In genomic region chr10:44004221-44004751, GRCm38 (mm10) we compare ENCODE assay signal across 8 mouse cellular contexts.
DNase-seq lines count a peak whose midpoint lies in the region; ATAC-seq and TF ChIP-seq lines count a peak whose summit lies in the region.

No protein-coding gene starts in this region.

- no peaks in the 10 kb centered on the region for H3K36me3 ChIP-seq in ES-Bruce4 (ENCODE audit: control insufficient read depth, insufficient read depth, low read length, poor library complexity, severe bottlenecking)
- H3K36me3 ChIP-seq in hindbrain, embryonic 11.5 days (ENCODE audit: control insufficient read depth, insufficient read depth, low read length) = no peaks in the 10 kb centered on the region
- H3K36me3 ChIP-seq in limb, embryonic 12.5 days = no peaks in the 10 kb centered on the region
- H3K36me3 ChIP-seq in midbrain, embryonic 15.5 days (replicated peaks) = no peaks in the 10 kb centered on the region

- H3K4me1 ChIP-seq in ES-Bruce4 (ENCODE audit: control insufficient read depth, insufficient read depth, low read length) = no peaks in the 10 kb centered on the region
- no peaks in the 10 kb centered on the region; the same call in 1 of the 2 replicates for H3K4me1 ChIP-seq in embryonic fibroblast, embryonic 13.5 days (ENCODE audit: control insufficient read depth, insufficient read depth, low read length)
- H3K4me1 ChIP-seq in hindbrain, embryonic 11.5 days (replicated peaks; ENCODE audit: control insufficient read depth, insufficient read depth, low read length) = peaks cover 7% of the 10 kb centered on the region
- peaks cover 26% of the 10 kb centered on the region for H3K4me1 ChIP-seq in limb, embryonic 12.5 days (replicated peaks)
- H3K4me1 ChIP-seq in midbrain, embryonic 15.5 days = peaks cover 35% of the 10 kb centered on the region

- TF ChIP-seq EP300 in ES-Bruce4 (IDR thresholded peaks at IDR 0.05; ENCODE audit: insufficient read depth, low read depth, low read length) = no peak

- H3K4me3 ChIP-seq in ES-Bruce4 (ENCODE audit: low read depth, low read length) = peak overlapping the region; percentile 63
- H3K4me3 ChIP-seq in embryonic fibroblast, embryonic 13.5 days (ENCODE audit: insufficient read depth, low read length) = peak overlapping the region; percentile 52; the same call in 1 of the 2 replicates
- H3K4me3 ChIP-seq in hindbrain, embryonic 11.5 days (ENCODE audit: low read depth, low read length) = peak overlapping the region; percentile 45
- peak overlapping the region; percentile 60 for H3K4me3 ChIP-seq in limb, embryonic 12.5 days (replicated peaks)
- H3K4me3 ChIP-seq in midbrain, embryonic 15.5 days = peak overlapping the region; percentile 41

- TF ChIP-seq CTCF in ES-Bruce4 (IDR thresholded peaks at IDR 0.05; ENCODE audit: low read depth, low read length) = no peak
- TF ChIP-seq CTCF in embryonic fibroblast, embryonic 13.5 days (IDR thresholded peaks at IDR 0.05; ENCODE audit: borderline replicate concordance, insufficient read depth, low read length) = no peak

- peaks cover 13% of the 10 kb centered on the region for H3K27me3 ChIP-seq in ES-Bruce4 (ENCODE audit: control insufficient read depth, insufficient read depth, low read length, poor library complexity, severe bottlenecking)
- H3K27me3 ChIP-seq in hindbrain, embryonic 11.5 days (ENCODE audit: control insufficient read depth, insufficient read depth, low read length) = peaks cover 45% of the 10 kb centered on the region
- peaks cover 59% of the 10 kb centered on the region for H3K27me3 ChIP-seq in limb, embryonic 12.5 days
- H3K27me3 ChIP-seq in midbrain, embryonic 15.5 days (replicated peaks) = peaks cover 55% of the 10 kb centered on the region

- DNase-seq in CD4-positive helper T cell, adult 2 months (ENCODE audit: low read depth, low spot score) = peak; percentile 29
- DNase-seq in hindbrain, embryonic 11.5 days (ENCODE audit: low spot score) = peak; percentile 54
- no peak for DNase-seq in layer of hippocampus, postnatal 36 days
- DNase-seq in right cerebral cortex, postnatal 4 days = no peak

- no peak for TF ChIP-seq POLR2A in ES-Bruce4 (IDR thresholded peaks at IDR 0.05; ENCODE audit: insufficient read depth, low read length)
- no peak for TF ChIP-seq POLR2A in embryonic fibroblast, embryonic 13.5 days (IDR thresholded peaks at IDR 0.05; ENCODE audit: low read depth, low read length)

- H3K9me3 ChIP-seq in ES-Bruce4 (replicated peaks; ENCODE audit: control insufficient read depth, insufficient read depth, low read length, poor library complexity, severe bottlenecking) = no peaks in the 10 kb centered on the region
- no peaks in the 10 kb centered on the region for H3K9me3 ChIP-seq in hindbrain, embryonic 11.5 days (ENCODE audit: control insufficient read depth, low read length)
- no peaks in the 10 kb centered on the region for H3K9me3 ChIP-seq in limb, embryonic 12.5 days
- no peaks in the 10 kb centered on the region for H3K9me3 ChIP-seq in midbrain, embryonic 15.5 days

- under 1% methylated on average over 32 of the region's 33 CpGs for WGBS in hindbrain, embryonic 11.5 days
- 1% methylated on average over 33 of the region's 33 CpGs for WGBS in limb, embryonic 12.5 days
- under 1% methylated on average over 33 of the region's 33 CpGs for WGBS in midbrain, embryonic 15.5 days

- H3K4me2 ChIP-seq in hindbrain, embryonic 11.5 days (replicated peaks; ENCODE audit: low read depth, low read length) = peak overlapping the region; percentile 59
- H3K4me2 ChIP-seq in limb, embryonic 12.5 days = peak overlapping the region; percentile 74
- peak overlapping the region; percentile 54 for H3K4me2 ChIP-seq in midbrain, embryonic 15.5 days

- H3K27ac ChIP-seq in ES-Bruce4 (ENCODE audit: insufficient read depth, low read length) = no peak overlapping the region
- H3K27ac ChIP-seq in embryonic fibroblast, embryonic 13.5 days (ENCODE audit: insufficient read depth, low read length) = no peak overlapping the region
- H3K27ac ChIP-seq in hindbrain, embryonic 11.5 days (ENCODE audit: low read depth, low read length) = no peak overlapping the region
- H3K27ac ChIP-seq in limb, embryonic 12.5 days = no peak overlapping the region
- no peak overlapping the region for H3K27ac ChIP-seq in midbrain, embryonic 15.5 days

- peak overlapping the region; percentile 59 for H3K9ac ChIP-seq in ES-Bruce4 (ENCODE audit: low read depth, poor library complexity, severe bottlenecking)
- no peak overlapping the region for H3K9ac ChIP-seq in hindbrain, embryonic 11.5 days (ENCODE audit: low read depth, low read length)
- H3K9ac ChIP-seq in limb, embryonic 12.5 days (replicated peaks) = 0 out of 2 replicates have a peak overlapping the region, but pooled peaks have one; percentile 37
- H3K9ac ChIP-seq in midbrain, embryonic 15.5 days = peak overlapping the region; percentile 1; the same call in 1 of the 2 replicates

- ATAC-seq in hindbrain, embryonic 11.5 days (ENCODE audit: low FRiP score) = peak; percentile 31; the same call in 1 of the 2 replicates
- ATAC-seq in limb, embryonic 12.5 days (ENCODE audit: insufficient number of reproducible peaks, insufficient read depth, low FRiP score, low TSS enrichment, low read depth) = no peak
- ATAC-seq in midbrain, embryonic 15.5 days (replicated peaks) = peak; percentile 17; the same call in 1 of the 2 replicates

Comparison
In these comparisons a context has a peak if more than half of its experiments do, and no peak if none do; other contexts are left out.
1. DNase-seq: peak in CD4-positive helper T cell, adult 2 months (single experiment) and hindbrain, embryonic 11.5 days (single experiment); none in layer of hippocampus, postnatal 36 days (0 of 2) and right cerebral cortex, postnatal 4 days (single experiment).
2. Peak in every context shown above with its lines, with median percentiles within 50 percentile points of each other: H3K4me3 ChIP-seq and H3K4me2 ChIP-seq.